Mouse (Mus musculus) monocyte, adult 5-6 weeks (primary cell): ENCODE data around the gene Abraxas2. TPM values are rescaled to one million over a fixed set of nuclear protein-coding genes. Genes with fewer than 3 reads are reported as not detected.

Source experiments
- total RNA-seq: library from RNA; stranded (forward); fragments of 200-1000, 200-491, 200-594 nt; gene quantifications from 3 replicates; pipeline ENCODE4 v1.2.3, GENCODE M21; 2017

Gene Abraxas2
- total RNA-seq, 1 experiment from 2014 or later = 61.5 TPM

Other genes with a start within 250 kb of the Abraxas2 start
- gene Lhpp, start 248.6 kb upstream of the Abraxas2 start, total RNA-seq = 2.8 to 6.0 TPM (median 4.2 TPM) in 3 replicates
- 15.8 to 51.1 TPM (median 20.4 TPM) in 3 replicates for gene Fam53b, start 45.3 kb upstream of the Abraxas2 start, total RNA-seq
- 51.1 to 55.5 TPM (median 53.4 TPM) in 3 replicates for gene Eef1akmt2, start 6.6 kb upstream of the Abraxas2 start, total RNA-seq
- gene Zranb1, start 71.9 kb downstream of the Abraxas2 start, total RNA-seq = 63.6 to 72.5 TPM (median 67.5 TPM) in 3 replicates